Mouse (Mus musculus) C2C12 (cell line): Measurements from ENCODE around the gene Mpzl1. TPM values are rescaled to one million over a fixed set of nuclear protein-coding genes. Genes with fewer than 3 reads are reported as not detected.

Experiments
- H3K27me3 ChIP-seq: one replicate; pipeline ENCODE4 v1.6.1; 2011; ENCODE audit not compliant: control insufficient read depth, insufficient read depth, insufficient read length
- H3K36me3 ChIP-seq: one replicate; pipeline ENCODE4 v1.6.1; 2011; ENCODE audit not compliant: control insufficient read depth, insufficient read depth
- H3K4me3 ChIP-seq: one replicate; pipeline ENCODE4 v1.5.1; 2011; ENCODE audit warnings: mild to moderate bottlenecking, control low read depth; ENCODE audit not compliant: poor library complexity, insufficient read depth, severe bottlenecking
- H3K79me2 ChIP-seq: one replicate; pipeline ENCODE4 v1.6.1; 2011; ENCODE audit not compliant: control insufficient read depth, insufficient read depth
- H3K79me3 ChIP-seq: one replicate; pipeline ENCODE4 v1.6.1; 2011; ENCODE audit warnings: low read depth, control low read depth
- H3ac ChIP-seq: one replicate; pipeline ENCODE3; 2011; ENCODE audit warnings: low read depth; ENCODE audit not compliant: control insufficient read depth, insufficient read length
- CEBPB ChIP-seq: IDR thresholded peaks from one replicate; pipeline ENCODE4 v1.6.1; 2011; ENCODE audit warnings: low read depth, mild to moderate bottlenecking, control low read depth, moderate library complexity
- CTCF ChIP-seq: IDR thresholded peaks from one replicate; pipeline ENCODE4 v1.5.1; 2011; ENCODE audit not compliant: control insufficient read depth, insufficient read depth, insufficient read length
- FOSL1 ChIP-seq: IDR thresholded peaks from one replicate; pipeline ENCODE4 v1.8.0; 2011; ENCODE audit warnings: mild to moderate bottlenecking, low read length; ENCODE audit not compliant: poor library complexity, insufficient read depth, severe bottlenecking
- MAX ChIP-seq: IDR thresholded peaks from one replicate; pipeline ENCODE4 v1.6.1; 2011; ENCODE audit warnings: mild to moderate bottlenecking, control low read depth
- MYOD1 ChIP-seq: IDR thresholded peaks from one replicate; pipeline ENCODE4 v1.6.1; 2011; ENCODE audit warnings: low read depth; ENCODE audit not compliant: control insufficient read depth, insufficient read length
- MYOG ChIP-seq: IDR thresholded peaks from one replicate; pipeline ENCODE4 v1.6.1; 2011; ENCODE audit not compliant: control insufficient read depth, insufficient read length; ENCODE audit errors: extremely low read depth
- USF1 ChIP-seq: IDR thresholded peaks from one replicate; pipeline ENCODE4 v1.6.1; 2011; ENCODE audit warnings: low read depth, mild to moderate bottlenecking, control low read depth, moderate library complexity
- polyA plus RNA-seq: library from polyadenylated mRNA; unstranded; fragments of >200 nt; fragmentation: generic; extraction: Trizol; gene quantifications from one replicate; pipeline ENCODE4 v1.2.1, GENCODE M21; 2012; ENCODE audit warnings: missing spikeins

The Mpzl1 gene
- polyA plus RNA-seq, 1 experiment: 32.1 TPM

DNA sequence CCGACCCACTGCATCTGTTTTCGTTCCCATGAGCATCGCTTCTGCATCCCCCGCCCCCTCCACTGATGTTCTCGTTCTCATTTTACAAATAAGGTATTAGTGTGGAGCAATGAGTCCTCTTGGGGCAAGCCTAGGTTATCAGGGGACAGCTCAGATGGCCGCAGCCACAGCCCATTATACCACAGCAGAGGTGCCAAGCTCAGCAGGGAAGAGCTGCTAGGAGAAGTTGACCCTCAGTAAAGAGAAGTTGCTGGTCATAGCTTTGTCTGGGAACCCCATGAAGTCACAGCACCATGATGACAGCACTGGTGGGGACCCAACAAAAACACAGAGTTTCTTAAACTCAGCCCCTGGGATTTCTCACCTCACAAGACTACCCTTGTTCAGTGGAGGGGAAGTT lies 27.4 kb upstream of the Mpzl1 start:
- Histone ChIP-seq H3K27me3 (peaks cover 15% of the 10 kb centered on the region), H3K79me3 (no peaks in the 10 kb centered on the region), H3ac (no peak overlapping the region), H3K36me3 (no peaks in the 10 kb centered on the region), H3K79me2 (no peaks in the 10 kb centered on the region), H3K4me3 (no peak overlapping the region)
- TF ChIP-seq MAX (no peak), USF1 (no peak), CTCF (no peak), CEBPB (no peak), MYOG (no peak), MYOD1 (no peak), FOSL1 (no peak)

DNA sequence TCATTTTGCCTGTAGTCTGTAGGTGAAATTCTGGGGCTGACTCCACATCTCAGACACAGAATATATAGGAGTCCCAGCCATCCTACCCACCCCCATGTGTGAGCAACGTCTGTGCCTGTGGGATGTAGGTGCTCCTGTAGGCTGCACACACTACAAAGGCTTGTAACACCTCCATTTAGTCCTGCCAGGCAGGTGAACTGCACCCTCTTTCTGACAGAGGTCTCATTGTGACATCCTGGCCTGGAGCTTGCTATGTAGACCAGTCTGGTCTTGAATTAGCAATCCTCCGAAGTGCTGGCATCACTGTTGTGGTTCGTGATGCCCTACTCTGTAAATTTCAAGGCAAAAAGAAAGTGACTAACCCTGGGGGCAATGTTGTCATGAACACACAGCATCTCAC lies 26.9 kb upstream of the Mpzl1 start:
- H3K36me3 ChIP-seq: no peaks in the 10 kb centered on the region
- no peaks in the 10 kb centered on the region for H3K79me2 ChIP-seq
- TF ChIP-seq FOSL1 (no peak), MYOG (no peak), MAX (no peak), USF1 (no peak), MYOD1 (no peak), CTCF (no peak), CEBPB (no peak)
- no peak overlapping the region for H3ac ChIP-seq
- peaks cover 15% of the 10 kb centered on the region for H3K27me3 ChIP-seq
- H3K4me3 ChIP-seq: no peak overlapping the region
- H3K79me3 ChIP-seq: no peaks in the 10 kb centered on the region

- Histone ChIP-seq H3K36me3 (no peaks in the 10 kb centered on the region), H3K4me3 (no peak overlapping the region), H3K79me3 (no peaks in the 10 kb centered on the region), H3ac (no peak overlapping the region), H3K27me3 (peaks cover 13% of the 10 kb centered on the region), H3K79me2 (no peaks in the 10 kb centered on the region)
- TF ChIP-seq CTCF (peak; percentile 26), MAX (no peak)
These were observed 26.4 kb upstream of the Mpzl1 start for GRCm38 (mm10) chr1:165660774-165661173.

GRCm38 (mm10) chr1:165658602-165659001 lies 24.3 kb upstream of the Mpzl1 start:
- no peaks in the 10 kb centered on the region for H3K36me3 ChIP-seq
- no peak overlapping the region for H3ac ChIP-seq
- peaks cover 10% of the 10 kb centered on the region for H3K27me3 ChIP-seq
- TF ChIP-seq MYOG (no peak), CTCF (peak; percentile 66), FOSL1 (no peak), USF1 (no peak)
- no peaks in the 10 kb centered on the region for H3K79me2 ChIP-seq
- H3K79me3 ChIP-seq: no peaks in the 10 kb centered on the region
- H3K4me3 ChIP-seq: no peak overlapping the region

DNA sequence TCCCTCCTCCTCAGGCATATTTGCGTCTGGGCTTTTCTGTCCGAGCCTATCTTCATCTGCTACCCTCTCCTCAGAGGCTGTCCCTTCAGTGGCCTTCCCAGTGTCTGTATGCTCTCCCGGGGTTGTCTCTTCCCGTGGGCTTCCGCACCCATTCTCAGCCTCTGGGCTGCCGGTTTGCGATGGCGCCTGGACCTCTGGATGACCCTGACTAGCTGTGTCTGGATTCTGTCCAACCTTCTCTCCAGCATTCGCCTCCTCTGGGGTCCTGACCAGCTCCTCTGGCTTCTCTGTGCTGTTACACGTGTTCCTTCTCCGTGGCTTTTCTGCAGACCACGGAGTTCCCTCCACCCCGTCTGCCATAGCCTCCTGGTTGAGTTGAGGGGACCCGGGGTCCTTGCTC lies 21.1 kb upstream of the Mpzl1 start:
- Histone ChIP-seq H3K79me3 (no peaks in the 10 kb centered on the region), H3ac (no peak overlapping the region), H3K79me2 (no peaks in the 10 kb centered on the region), H3K4me3 (no peak overlapping the region), H3K27me3 (no peaks in the 10 kb centered on the region), H3K36me3 (no peaks in the 10 kb centered on the region)
- no peak for TF ChIP-seq MYOG
- no peak for TF ChIP-seq CEBPB
- TF ChIP-seq MYOD1: no peak
- no peak for TF ChIP-seq FOSL1

DNA sequence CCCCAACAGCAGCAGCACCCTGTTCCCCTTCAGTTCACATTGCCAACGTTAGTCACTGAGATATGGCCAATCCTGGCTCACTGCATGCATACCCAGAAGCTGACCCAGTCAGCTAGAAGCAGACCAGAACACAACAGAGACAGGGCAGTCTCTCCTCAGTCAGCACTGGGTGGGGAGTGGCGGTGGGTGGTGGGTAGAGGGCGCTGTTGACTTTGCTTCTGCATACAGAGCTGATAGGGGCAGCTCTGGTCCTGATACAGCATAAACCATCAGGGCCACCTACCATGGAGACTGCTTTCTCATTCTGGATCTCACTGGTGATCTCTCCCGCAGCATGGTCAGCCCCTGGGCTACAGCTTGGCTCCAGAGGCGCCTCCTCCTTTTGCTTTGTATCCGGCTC lies 20.7 kb upstream of the Mpzl1 start:
- no peak for TF ChIP-seq MAX
- TF ChIP-seq MYOG: no peak
- TF ChIP-seq CTCF: peak; percentile 35
- Histone ChIP-seq H3ac (no peak overlapping the region), H3K27me3 (peaks cover under 1% of the 10 kb centered on the region), H3K4me3 (no peak overlapping the region), H3K36me3 (no peaks in the 10 kb centered on the region), H3K79me2 (no peaks in the 10 kb centered on the region), H3K79me3 (no peaks in the 10 kb centered on the region)
